Mouse (Mus musculus) C2C12 (cell line): ENCODE data around the gene Ssx2ip.

Experiments
- CTCF ChIP-seq: IDR thresholded peaks from one replicate; pipeline ENCODE4 v1.5.1; 2011; ENCODE audit not compliant: control insufficient read depth, insufficient read depth, insufficient read length
- MAX ChIP-seq: IDR thresholded peaks from one replicate; pipeline ENCODE4 v1.6.1; 2011; ENCODE audit warnings: mild to moderate bottlenecking, control low read depth
- MYOD1 ChIP-seq: IDR thresholded peaks from one replicate; pipeline ENCODE4 v1.6.1; 2011; ENCODE audit warnings: low read depth; ENCODE audit not compliant: control insufficient read depth, insufficient read length

- no peak for TF ChIP-seq CTCF
- TF ChIP-seq MAX: no peak
- no peak for TF ChIP-seq MYOD1
Measured at GRCm38 (mm10) chr3:146396256-146396655, 8.2 kb upstream of the Ssx2ip start.
